Mouse (Mus musculus) CH12.LX (cell line): ENCODE data around the gene Mtfr1l. TPM values are rescaled to one million over a fixed set of nuclear protein-coding genes. Genes with fewer than 3 reads are reported as not detected.

ENCODE experiments used
- DNase-seq: peaks from one replicate; pipeline ENCODE4 v3.0.0-alpha.2; 2013; ENCODE audit errors: extremely low read depth
- H3K27ac ChIP-seq: 2 replicates; pipeline ENCODE4 v1.5.1; 2012; ENCODE audit warnings: low read depth, mild to moderate bottlenecking, control low read depth, moderate library complexity; ENCODE audit not compliant: insufficient read depth
- H3K27me3 ChIP-seq: replicated peaks from 2 replicates; pipeline ENCODE3; 2012; ENCODE audit warnings: inconsistent platforms
- H3K36me3 ChIP-seq, 2 experiments: replicated peaks in 1 of 2; 2 replicates each; pipeline versions ENCODE3 to v1.6.1; 2012; ENCODE audit warnings: inconsistent platforms in 1 of 2, low read length in 1 of 2, mild to moderate bottlenecking in 1 of 2, mixed read lengths in 1 of 2, moderate library complexity in 1 of 2; ENCODE audit not compliant: control insufficient read depth in 1 of 2, insufficient read depth in 1 of 2
- H3K4me1 ChIP-seq, 2 experiments: 2 replicates each; pipeline ENCODE4 v1.6.1; 2012; ENCODE audit warnings: inconsistent platforms in 1 of 2, moderate library complexity in 1 of 2; ENCODE audit not compliant: insufficient read depth in 2 of 2, control insufficient read depth in 1 of 2
- H3K4me2 ChIP-seq: 2 replicates; pipeline ENCODE4 v1.6.1; 2012; ENCODE audit warnings: low read depth, mild to moderate bottlenecking, control low read depth; ENCODE audit not compliant: poor library complexity, insufficient read depth, severe bottlenecking
- H3K4me3 ChIP-seq, 3 experiments: fragments of 150-350 bp in 1 of 3; sonication (generic) in 1 of 3; replicated peaks in 1 of 3; 2 replicates each; pipeline versions ENCODE3 to v1.5.1; 2011 to 2012; ENCODE audit warnings: low read depth in 2 of 3, low read length in 2 of 3, mild to moderate bottlenecking in 2 of 3, moderate library complexity in 2 of 3, control low read depth in 1 of 3, improper control_type of control experiment in 1 of 3, inconsistent platforms in 1 of 3, mixed read lengths in 1 of 3; ENCODE audit not compliant: poor library complexity in 1 of 3
- H3K79me2 ChIP-seq: replicated peaks from 2 replicates; pipeline ENCODE4 v1.6.1; 2012; ENCODE audit warnings: mild to moderate bottlenecking, moderate library complexity; ENCODE audit not compliant: control insufficient read depth, poor library complexity, insufficient read depth, severe bottlenecking; ENCODE audit errors: extremely low read depth
- H3K9ac ChIP-seq: 2 replicates; pipeline ENCODE4 v1.6.1; 2012; ENCODE audit warnings: low read depth, mild to moderate bottlenecking, control low read depth, moderate library complexity; ENCODE audit not compliant: insufficient read depth
- H3K9me3 ChIP-seq: replicated peaks from 2 replicates; pipeline ENCODE3; 2012; ENCODE audit warnings: low read length, inconsistent platforms, mixed read lengths
- BHLHE40 ChIP-seq: IDR thresholded peaks from 2 replicates; pipeline ENCODE4 v1.6.1; 2011; ENCODE audit warnings: mild to moderate bottlenecking, low read depth, low read length, improper control_type of control experiment
- CHD1 ChIP-seq: IDR thresholded peaks from 2 replicates; pipeline ENCODE4 v1.6.1; 2012; ENCODE audit warnings: low read depth, low read length, improper control_type of control experiment, inconsistent platforms
- CHD2 ChIP-seq: IDR thresholded peaks from 2 replicates; pipeline ENCODE4 v1.6.1; 2011; ENCODE audit warnings: low read length, improper control_type of control experiment
- CTCF ChIP-seq, 2 experiments: IDR thresholded peaks in 1 of 2; conservative IDR thresholded peaks in 1 of 2; 2 replicates each; pipeline ENCODE4 v1.5.1; 2011 to 2012; ENCODE audit warnings: low read depth in 2 of 2, low read length in 2 of 2, improper control_type of control experiment in 1 of 2, inconsistent platforms in 1 of 2, mild to moderate bottlenecking in 1 of 2, moderate library complexity in 1 of 2
- EP300 ChIP-seq: IDR thresholded peaks from 2 replicates; pipeline ENCODE4 v1.6.1; 2011; ENCODE audit warnings: low read length, improper control_type of control experiment
- JUN ChIP-seq: IDR thresholded peaks from 2 replicates; pipeline ENCODE4 v1.6.1; 2011; ENCODE audit warnings: low read depth, mild to moderate bottlenecking, low read length, improper control_type of control experiment, moderate library complexity; ENCODE audit not compliant: insufficient read depth
- JUND ChIP-seq: conservative IDR thresholded peaks from 2 replicates; pipeline ENCODE4 v1.6.1; 2011; ENCODE audit warnings: low read depth, low read length, improper control_type of control experiment
- KAT2A ChIP-seq: IDR thresholded peaks from 2 replicates; pipeline ENCODE4 v1.6.1; 2012; ENCODE audit warnings: low read length, improper control_type of control experiment, inconsistent platforms; ENCODE audit not compliant: insufficient replicate concordance
- MAFK ChIP-seq: IDR thresholded peaks from 2 replicates; pipeline ENCODE4 v1.6.1; 2011; ENCODE audit warnings: low read length, improper control_type of control experiment; ENCODE audit not compliant: insufficient replicate concordance
- MAX ChIP-seq: IDR thresholded peaks from 2 replicates; pipeline ENCODE4 v1.6.1; 2011; ENCODE audit warnings: low read length, improper control_type of control experiment
- MAZ ChIP-seq: IDR thresholded peaks from 2 replicates; pipeline ENCODE4 v1.6.1; 2012; ENCODE audit warnings: low read depth, mild to moderate bottlenecking, inconsistent platforms, low read length, improper control_type of control experiment, moderate library complexity
- MYC ChIP-seq: IDR thresholded peaks from 2 replicates; pipeline ENCODE4 v1.6.1; 2011; ENCODE audit warnings: low read depth, mild to moderate bottlenecking, improper control_type of control experiment, low read length
- NELFE ChIP-seq: IDR thresholded peaks from 2 replicates; pipeline ENCODE4 v1.6.1; 2011; ENCODE audit warnings: low read depth, low read length, improper control_type of control experiment
- PAX5 ChIP-seq: IDR thresholded peaks from 2 replicates; pipeline ENCODE4 v1.6.1; 2012; ENCODE audit warnings: low read length, inconsistent platforms, mixed read lengths
- SMC3 ChIP-seq: IDR thresholded peaks from 2 replicates; pipeline ENCODE4 v1.6.1; 2011; ENCODE audit warnings: low read depth, low read length, improper control_type of control experiment
- USF2 ChIP-seq: conservative IDR thresholded peaks from 2 replicates; pipeline ENCODE4 v1.6.1; 2011; ENCODE audit warnings: low read depth, low read length, improper control_type of control experiment
- ZC3H11A ChIP-seq: IDR thresholded peaks from 2 replicates; pipeline ENCODE4 v1.6.1; 2012; ENCODE audit warnings: low read depth, mild to moderate bottlenecking, inconsistent platforms, low read length, improper control_type of control experiment
- ZMIZ1 ChIP-seq: IDR thresholded peaks from 2 replicates; pipeline ENCODE4 v1.6.1; 2012; ENCODE audit warnings: low read depth, mild to moderate bottlenecking, inconsistent platforms, low read length, improper control_type of control experiment
- ZNF384 ChIP-seq: IDR thresholded peaks from 2 replicates; pipeline ENCODE4 v1.6.1; 2012; ENCODE audit warnings: low read depth, low read length, improper control_type of control experiment, inconsistent platforms
- dilution Hi-C: fragments of 300-500 bp; cut with MboI; formaldehyde crosslinking; loops from 2 replicates; pipeline ENCODE4 v1.14.3; 2020; ENCODE audit warnings: low sequenced_read_pairs; ENCODE audit not compliant: extremely low pct_unique_long_range_greater_than_20kb, extremely low pct_ligation_motif_present
- in situ Hi-C: fragments of 300-500 bp; cut with MboI; formaldehyde crosslinking; loops from 3 replicates; pipeline ENCODE4 v1.14.3; 2019; ENCODE audit warnings: low sequenced_read_pairs, low pct_ligation_motif_present, low pct_unique_long_range_greater_than_20kb, mixed read lengths
- polyA plus RNA-seq: library from polyadenylated mRNA; unstranded; fragments of >175 nt; gene quantifications from 2 replicates; pipeline ENCODE4 v1.2.1, GENCODE M21; 2012; ENCODE audit warnings: low read depth; ENCODE audit not compliant: insufficient read length
- total RNA-seq, 2 experiments: library from RNA; depleted of rRNA; stranded (reverse); fragments of 300-350 nt in 1 of 2; fragments of >200 nt in 1 of 2; gene quantifications; 2 replicates each; pipeline ENCODE4 v1.2.3; 2012 to 2014

Gene Mtfr1l
- total and polyA plus RNA-seq, 3 experiments = 16.2 to 36.5 (median 34.0) TPM

- no peak overlapping the region for H3K4me2 ChIP-seq
- no peaks in the 10 kb centered on the region for H3K36me3 ChIP-seq
- no peaks in the 10 kb centered on the region for H3K27me3 ChIP-seq
- no peak for DNase-seq
- TF ChIP-seq MAFK (no peak), ZC3H11A (no peak), CHD2 (no peak), ZMIZ1 (no peak), JUN (no peak), CHD1 (no peak), EP300 (no peak), ZNF384 (no peak), JUND (no peak), USF2 (no peak)
- dilution Hi-C loops = no loop called here
- in situ Hi-C loops = no loop called here
- H3K4me3 ChIP-seq = no peak overlapping the region
- peaks cover 12% of the 10 kb centered on the region for H3K9me3 ChIP-seq
- no peaks in the 10 kb centered on the region for H3K79me2 ChIP-seq
- H3K4me1 ChIP-seq = peaks cover 3 to 11% of the 10 kb centered on the region in 2 experiments; a peak in 2 of 4 replicates
- H3K27ac ChIP-seq = no peak overlapping the region
- H3K9ac ChIP-seq = no peak overlapping the region
Measured at GRCm38 (mm10) chr4:134569831-134570230, 34.6 kb upstream of the Mtfr1l start.

GRCm38 (mm10) chr4:134569205-134569604 lies 34.0 kb upstream of the Mtfr1l start:
- dilution Hi-C loops = no loop called here
- H3K4me2 ChIP-seq = no peak overlapping the region
- no peaks in the 10 kb centered on the region for H3K79me2 ChIP-seq
- no peak for DNase-seq
- peaks cover 3 to 17% of the 10 kb centered on the region in 2 experiments; a peak in 2 of 4 replicates for H3K4me1 ChIP-seq
- H3K9me3 ChIP-seq = peaks cover 12% of the 10 kb centered on the region
- TF ChIP-seq NELFE (no peak), CHD2 (no peak), BHLHE40 (no peak), MAX (no peak), ZMIZ1 (no peak), MAZ (no peak), CTCF (conservative IDR thresholded peaks at IDR 0.05 in 1 of 2, IDR thresholded peaks at IDR 0.05 in 1 of 2; ENCODE audit: low read depth in 2 of 2, low read length in 2 of 2) (peak; percentile 22 to 37; a peak in 3 of 4 replicates), JUND (no peak), PAX5 (no peak), MYC (no peak), KAT2A (no peak), SMC3 (peak; percentile 37), ZNF384 (no peak)
- TF ChIP-seq, all 38 proteins: peak for 2
- no peak overlapping the region for H3K27ac ChIP-seq
- H3K9ac ChIP-seq = no peak overlapping the region
- no peaks in the 10 kb centered on the region for H3K27me3 ChIP-seq
- no peak overlapping the region for H3K4me3 ChIP-seq
- in situ Hi-C loops = no loop called here
- no peaks in the 10 kb centered on the region for H3K36me3 ChIP-seq
